Mouse (Mus musculus): Measurements from ENCODE around the gene Fgfr1op. TPM values are rescaled to one million over a fixed set of nuclear protein-coding genes. Genes with fewer than 3 reads are reported as not detected.
"Not testable (repeated sequence)": the region's sequence is repeated elsewhere in the genome, so short reads cannot be mapped to it uniquely, and the experiment has no call there.

Fgfr1op gene
- total RNA-seq (2017): 69.4 and 71.3 TPM in 2 replicates

GRCm38 (mm10) chr17:8164701-8165607 lies at the start of gene Fgfr1op:
TSS of gene Fgfr1op (plus strand) at chr17:8165501.
- peak; percentile 85 for ATAC-seq (ENCODE audit: extremely low read depth, insufficient number of reproducible peaks, low FRiP score, poor library complexity, severe bottlenecking)

GRCm38 (mm10) chr17:8116378-8116777 lies 48.9 kb upstream of the Fgfr1op start:
- peak; percentile 20; the same call in 1 of the 2 replicates for ATAC-seq (ENCODE audit: extremely low read depth, insufficient number of reproducible peaks, low FRiP score, poor library complexity, severe bottlenecking)

- ATAC-seq (ENCODE audit: extremely low read depth, insufficient number of reproducible peaks, low FRiP score, poor library complexity, severe bottlenecking): not testable (repeated sequence)
These were observed 48.4 kb upstream of the Fgfr1op start for GRCm38 (mm10) chr17:8116928-8117327.

- ATAC-seq (ENCODE audit: extremely low read depth, insufficient number of reproducible peaks, low FRiP score, poor library complexity, severe bottlenecking): not testable (repeated sequence)
These were observed 42.3 kb upstream of the Fgfr1op start for GRCm38 (mm10) chr17:8122974-8123373.

- ATAC-seq (ENCODE audit: extremely low read depth, insufficient number of reproducible peaks, low FRiP score, poor library complexity, severe bottlenecking): not testable (repeated sequence)
These were observed 40.7 kb upstream of the Fgfr1op start for GRCm38 (mm10) chr17:8124586-8124985.

- not testable (repeated sequence) for ATAC-seq (ENCODE audit: extremely low read depth, insufficient number of reproducible peaks, low FRiP score, poor library complexity, severe bottlenecking)
These were observed 36.8 kb upstream of the Fgfr1op start for GRCm38 (mm10) chr17:8128326-8128993.

- not testable (repeated sequence) for ATAC-seq (ENCODE audit: extremely low read depth, insufficient number of reproducible peaks, low FRiP score, poor library complexity, severe bottlenecking)
These were observed 35.7 kb upstream of the Fgfr1op start for GRCm38 (mm10) chr17:8129578-8129977.

- ATAC-seq (ENCODE audit: extremely low read depth, insufficient number of reproducible peaks, low FRiP score, poor library complexity, severe bottlenecking): not testable (repeated sequence)
These were observed 34.5 kb upstream of the Fgfr1op start for GRCm38 (mm10) chr17:8130849-8131248.

GRCm38 (mm10) chr17:8138116-8138515 lies 27.2 kb upstream of the Fgfr1op start:
- ATAC-seq (ENCODE audit: extremely low read depth, insufficient number of reproducible peaks, low FRiP score, poor library complexity, severe bottlenecking): not testable (repeated sequence)

GRCm38 (mm10) chr17:8140210-8140609 lies 25.1 kb upstream of the Fgfr1op start:
- ATAC-seq (ENCODE audit: extremely low read depth, insufficient number of reproducible peaks, low FRiP score, poor library complexity, severe bottlenecking): not testable (repeated sequence)

GRCm38 (mm10) chr17:8143802-8144673 lies 21.3 kb upstream of the Fgfr1op start:
- ATAC-seq (ENCODE audit: extremely low read depth, insufficient number of reproducible peaks, low FRiP score, poor library complexity, severe bottlenecking): not testable (repeated sequence)

GRCm38 (mm10) chr17:8146931-8147330 lies 18.4 kb upstream of the Fgfr1op start:
- ATAC-seq (ENCODE audit: extremely low read depth, insufficient number of reproducible peaks, low FRiP score, poor library complexity, severe bottlenecking): not testable (repeated sequence)

- peak; percentile 92 for ATAC-seq (ENCODE audit: extremely low read depth, insufficient number of reproducible peaks, low FRiP score, poor library complexity, severe bottlenecking)
These were observed 17.6 kb upstream of the Fgfr1op start, which contains the start of the genes Gm49673 and Rnaset2a for GRCm38 (mm10) chr17:8147439-8148316. TSS of gene Gm49673 (minus strand) at chr17:8147788. TSS of gene Rnaset2a (minus strand) at chr17:8148097.

GRCm38 (mm10) chr17:8155010-8155409 lies 10.3 kb upstream of the Fgfr1op start:
- ATAC-seq (ENCODE audit: extremely low read depth, insufficient number of reproducible peaks, low FRiP score, poor library complexity, severe bottlenecking): not testable (repeated sequence)

- ATAC-seq (ENCODE audit: extremely low read depth, insufficient number of reproducible peaks, low FRiP score, poor library complexity, severe bottlenecking): not testable (repeated sequence)
These were observed 9.3 kb upstream of the Fgfr1op start for GRCm38 (mm10) chr17:8155982-8156381.

- peak; percentile 81 for ATAC-seq (ENCODE audit: extremely low read depth, insufficient number of reproducible peaks, low FRiP score, poor library complexity, severe bottlenecking)
These were observed 6.7 kb upstream of the Fgfr1op start for GRCm38 (mm10) chr17:8158627-8159026.

- ATAC-seq (ENCODE audit: extremely low read depth, insufficient number of reproducible peaks, low FRiP score, poor library complexity, severe bottlenecking): not testable (repeated sequence)
These were observed 4.3 kb upstream of the Fgfr1op start for GRCm38 (mm10) chr17:8160969-8161368.

- not testable (repeated sequence) for ATAC-seq (ENCODE audit: extremely low read depth, insufficient number of reproducible peaks, low FRiP score, poor library complexity, severe bottlenecking)
These were observed 276 bp downstream of the Fgfr1op start for GRCm38 (mm10) chr17:8165608-8165945.

Data from neutrophil, adult 5-6 weeks (primary cell).